Mouse (Mus musculus) CH12.LX (cell line): ENCODE results near the gene Endog.

Source experiments
- EP300 ChIP-seq: IDR thresholded peaks from 2 replicates; pipeline ENCODE4 v1.6.1; 2011; ENCODE audit warnings: low read length, improper control_type of control experiment
- MAFK ChIP-seq: IDR thresholded peaks from 2 replicates; pipeline ENCODE4 v1.6.1; 2011; ENCODE audit warnings: low read length, improper control_type of control experiment; ENCODE audit not compliant: insufficient replicate concordance
- MAZ ChIP-seq: IDR thresholded peaks from 2 replicates; pipeline ENCODE4 v1.6.1; 2012; ENCODE audit warnings: low read depth, mild to moderate bottlenecking, inconsistent platforms, low read length, improper control_type of control experiment, moderate library complexity
- POLR2A ChIP-seq: IDR thresholded peaks from 2 replicates; pipeline ENCODE4 v1.6.1; 2011; ENCODE audit warnings: low read depth, mild to moderate bottlenecking, improper control_type of control experiment, low read length
- TBP ChIP-seq: conservative IDR thresholded peaks from 2 replicates; pipeline ENCODE4 v1.6.1; 2011; ENCODE audit warnings: low read depth, low read length, improper control_type of control experiment
- TCF12 ChIP-seq: IDR thresholded peaks from 2 replicates; pipeline ENCODE4 v1.6.1; 2014; ENCODE audit warnings: low read depth, mild to moderate bottlenecking, inconsistent platforms, low read length, improper control_type of control experiment
- USF1 ChIP-seq: IDR thresholded peaks from 2 replicates; pipeline ENCODE4 v1.6.1; 2014; ENCODE audit warnings: low read depth, mild to moderate bottlenecking, inconsistent platforms, low read length, improper control_type of control experiment

- no peak for TF ChIP-seq POLR2A
- TF ChIP-seq EP300: no peak
- no peak for TF ChIP-seq MAFK
- no peak for TF ChIP-seq TCF12
- no peak for TF ChIP-seq USF1
- no peak for TF ChIP-seq TBP
- no peak for TF ChIP-seq MAZ
Measured at GRCm38 (mm10) chr2:30136458-30136857, 34.8 kb upstream of the Endog start.
